Comparison of ENCODE assay signal across 8 mouse cellular contexts in the genomic region with DNA sequence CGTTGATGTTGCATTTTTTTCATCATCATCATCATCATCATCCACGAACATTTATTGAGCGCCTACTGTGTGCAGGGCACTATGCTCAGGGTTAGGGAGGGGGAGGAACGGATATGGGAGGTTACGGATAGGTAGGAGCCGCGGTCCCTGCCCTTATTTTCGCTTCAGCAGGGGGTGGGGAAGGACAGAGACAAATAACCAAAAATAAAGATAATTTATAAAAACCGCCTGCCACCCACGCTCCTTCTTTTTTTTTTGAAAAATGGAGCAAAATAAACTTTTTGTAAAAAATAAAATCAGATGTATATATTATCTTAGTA.
A peak's percentile ranks its signal among the peaks of the same experiment; 100 is the strongest.
DNase-seq lines count a peak whose midpoint lies in the region; ATAC-seq and TF ChIP-seq lines count a peak whose summit lies in the region.

No protein-coding gene starts in this region.

- peaks cover 2% of the 10 kb centered on the region; the same call in 1 of the 2 replicates for H3K4me1 ChIP-seq in lung, adult 2 months (ENCODE audit: control insufficient read depth, insufficient read depth, low read length)
- H3K4me1 ChIP-seq in hindbrain, postnatal 0 days (ENCODE audit: insufficient read depth, low read length) = no peaks in the 10 kb centered on the region
- peaks cover 18% of the 10 kb centered on the region for H3K4me1 ChIP-seq in neural tube, embryonic 12.5 days

- H3K36me3 ChIP-seq in hindbrain, postnatal 0 days (ENCODE audit: insufficient read depth, low read length) = no peaks in the 10 kb centered on the region
- no peaks in the 10 kb centered on the region for H3K36me3 ChIP-seq in neural tube, embryonic 12.5 days

- WGBS in lung, adult 2 months = 2% methylated on average over 10 of the region's 10 CpGs
- WGBS in hindbrain, postnatal 0 days = under 1% methylated on average over 10 of the region's 10 CpGs
- under 1% methylated on average over 10 of the region's 10 CpGs for WGBS in neural tube, embryonic 12.5 days

- H3K9me3 ChIP-seq in hindbrain, postnatal 0 days (ENCODE audit: low read length) = no peaks in the 10 kb centered on the region
- no peaks in the 10 kb centered on the region for H3K9me3 ChIP-seq in neural tube, embryonic 12.5 days

- ATAC-seq in CD4-positive, CD25-positive, alpha-beta regulatory T cell, adult 4 months = no peak
- peak; percentile 53 for ATAC-seq in hindbrain, postnatal 0 days
- ATAC-seq in neural tube, embryonic 12.5 days (ENCODE audit: low FRiP score, low read depth) = no peak
- ATAC-seq in activated CD4-positive, CD25-positive, alpha-beta regulatory T cell, adult 4 months = no peak
- no peak for ATAC-seq in granulocyte monocyte progenitor cell, adult 5-6 weeks (replicated peaks; ENCODE audit: poor library complexity, severe bottlenecking)

- no peak for TF ChIP-seq POLR2A in lung, adult 2 months (IDR thresholded peaks at IDR 0.05; ENCODE audit: borderline replicate concordance, extremely low read depth, low read depth, low read length)

- H3K4me3 ChIP-seq in lung, adult 2 months (replicated peaks; ENCODE audit: extremely low read depth, low read depth, low read length) = peak overlapping the region; percentile 74
- peak overlapping the region; percentile 68 for H3K4me3 ChIP-seq in hindbrain, postnatal 0 days (ENCODE audit: low read length)
- H3K4me3 ChIP-seq in neural tube, embryonic 12.5 days = peak overlapping the region; percentile 58

- H3K4me2 ChIP-seq in hindbrain, postnatal 0 days (ENCODE audit: low read depth, low read length) = peak overlapping the region; percentile 88
- H3K4me2 ChIP-seq in neural tube, embryonic 12.5 days (replicated peaks) = peak overlapping the region; percentile 67

- no peak for TF ChIP-seq CTCF in lung, adult 2 months (IDR thresholded peaks at IDR 0.05; ENCODE audit: insufficient read depth, low read length)
- TF ChIP-seq CTCF in hindbrain, postnatal 0 days (IDR thresholded peaks at IDR 0.05; ENCODE audit: low read depth) = no peak

- peak overlapping the region; percentile 79 for H3K27ac ChIP-seq in hindbrain, postnatal 0 days
- no peak overlapping the region for H3K27ac ChIP-seq in neural tube, embryonic 12.5 days

- H3K9ac ChIP-seq in hindbrain, postnatal 0 days (replicated peaks; ENCODE audit: low read length) = peak overlapping the region; percentile 84
- peak overlapping the region; percentile 44 for H3K9ac ChIP-seq in neural tube, embryonic 12.5 days

- H3K27me3 ChIP-seq in hindbrain, postnatal 0 days (ENCODE audit: insufficient read depth, low read length) = no peaks in the 10 kb centered on the region
- peaks cover 24% of the 10 kb centered on the region for H3K27me3 ChIP-seq in neural tube, embryonic 12.5 days (replicated peaks)

- peak; percentile 16 for DNase-seq in CD4-positive, CD25-positive, alpha-beta regulatory T cell, adult 2 months (ENCODE audit: low read depth, low spot score)
- no peak for DNase-seq in lung, adult 2 months
- DNase-seq in lung, adult 18-20 months = no peak
- DNase-seq in hindbrain, postnatal 0 days (ENCODE audit: low spot score) = no peak
